Mouse (Mus musculus) thymus, postnatal 10 days (tissue): ENCODE results near the gene Mymx.
A peak's percentile ranks its signal among the peaks of the same experiment; 100 is the strongest.

ENCODE experiments used
- DNase-seq, 2 experiments: peaks; one replicate each; pipeline ENCODE4 v3.0.0; 2021; ENCODE audit warnings: low spot score in 2 of 2

Mymx gene

GRCm38 (mm10) chr17:45610144-45610866 lies 8.4 kb upstream of the Mymx start:
- DNase-seq: no peak

- DNase-seq: no peak
Observed at GRCm38 (mm10) chr17:45608396-45608795, 6.5 kb upstream of the Mymx start.

- no peak for DNase-seq
Observed at GRCm38 (mm10) chr17:45606992-45607879, 5.3 kb upstream of the Mymx start.

GRCm38 (mm10) chr17:45602984-45603383 lies 1.1 kb upstream of the Mymx start:
- DNase-seq: no peak

GRCm38 (mm10) chr17:45601325-45601724 lies 577 bp downstream of the Mymx start:
- no peak for DNase-seq

GRCm38 (mm10) chr17:45600267-45600666 lies 1.6 kb downstream of the Mymx start:
- no peak for DNase-seq

- DNase-seq: no peak
Observed at GRCm38 (mm10) chr17:45599446-45600242, 2.3 kb downstream of the Mymx start, which contains the start of gene Slc29a1. Gene Slc29a1, minus strand, starts transcription at chr17:45599606.

- no peak for DNase-seq
Observed at GRCm38 (mm10) chr17:45598891-45599290, 3.0 kb downstream of the Mymx start.

- no peak for DNase-seq
Observed at GRCm38 (mm10) chr17:45598376-45598775, 3.5 kb downstream of the Mymx start.

- DNase-seq: no peak
Observed at GRCm38 (mm10) chr17:45597787-45598186, 4.1 kb downstream of the Mymx start.

GRCm38 (mm10) chr17:45596631-45597396 lies 5.1 kb downstream of the Mymx start:
- peak; percentile 55 to 63 for DNase-seq

GRCm38 (mm10) chr17:45595736-45596390 lies 6.0 kb downstream of the Mymx start:
- DNase-seq: no peak

- DNase-seq: peak; percentile 80 to 85
Observed at GRCm38 (mm10) chr17:45594881-45595735, 6.8 kb downstream of the Mymx start.

GRCm38 (mm10) chr17:45594195-45594594 lies 7.7 kb downstream of the Mymx start:
- DNase-seq: no peak

GRCm38 (mm10) chr17:45593479-45593878 lies 8.4 kb downstream of the Mymx start:
- no peak for DNase-seq

- peak in 1 of 2 experiments; percentile 23 for DNase-seq
Observed at GRCm38 (mm10) chr17:45592606-45593431, 9.1 kb downstream of the Mymx start.

GRCm38 (mm10) chr17:45591701-45592605 lies 9.9 kb downstream of the Mymx start:
- DNase-seq: no peak

- DNase-seq: no peak
Observed at GRCm38 (mm10) chr17:45590410-45590809, 11.5 kb downstream of the Mymx start.
